Mouse (Mus musculus) brain, embryonic 14.5 days (tissue): Measurements from ENCODE around the gene Arl16. TPM values are rescaled to one million over a fixed set of nuclear protein-coding genes. Genes with fewer than 3 reads are reported as not detected.

Experiments
- DNase-seq: peaks from one replicate; pipeline ENCODE4 v3.0.0-alpha.2; 2011; ENCODE audit warnings: low read depth
- CTCF ChIP-seq: fragments of 200-500 bp; IDR thresholded peaks from 2 replicates; pipeline ENCODE4 v1.5.1; 2012; ENCODE audit warnings: inconsistent platforms, mild to moderate bottlenecking, moderate library complexity, borderline replicate concordance; ENCODE audit not compliant: insufficient read depth, insufficient read length; ENCODE audit errors: extremely low read depth
- POLR2A ChIP-seq: fragments of 200-500 bp; IDR thresholded peaks from 2 replicates; pipeline ENCODE4 v1.6.1; 2012; ENCODE audit warnings: mild to moderate bottlenecking, inconsistent platforms, borderline replicate concordance; ENCODE audit not compliant: poor library complexity, insufficient read depth, insufficient read length, severe bottlenecking; ENCODE audit errors: extremely low read depth
- polyA plus RNA-seq: library from polyadenylated mRNA; depleted of rRNA; stranded (reverse); fragments of >200 nt; gene quantifications from 2 replicates; pipeline ENCODE4 v1.2.3, GENCODE M21; 2012

Gene Arl16
- polyA plus RNA-seq, 1 experiment, result 42.4 TPM

DNA sequence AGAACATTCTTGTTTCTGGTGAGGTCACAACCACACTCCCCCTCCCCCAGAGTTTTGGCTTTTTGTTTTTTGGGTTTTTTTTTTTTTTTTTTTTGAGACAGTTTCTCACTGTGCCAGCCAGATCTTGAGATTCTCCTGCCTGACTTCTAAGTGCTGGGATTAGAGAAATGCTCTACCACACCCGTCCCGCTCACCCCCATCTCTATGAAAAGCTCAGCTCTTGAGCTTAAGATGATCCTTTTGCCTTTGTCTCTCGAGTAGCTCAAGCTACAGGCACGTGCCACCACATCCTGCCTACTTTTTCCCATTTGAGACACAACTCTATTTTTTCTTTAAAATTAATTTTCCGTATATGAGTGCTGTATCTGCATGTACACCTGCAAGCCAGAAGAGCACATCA is 3.0 kb downstream of the Arl16 start:
- TF ChIP-seq POLR2A, result no peak
- no peak for TF ChIP-seq CTCF
- no peak for DNase-seq

DNA sequence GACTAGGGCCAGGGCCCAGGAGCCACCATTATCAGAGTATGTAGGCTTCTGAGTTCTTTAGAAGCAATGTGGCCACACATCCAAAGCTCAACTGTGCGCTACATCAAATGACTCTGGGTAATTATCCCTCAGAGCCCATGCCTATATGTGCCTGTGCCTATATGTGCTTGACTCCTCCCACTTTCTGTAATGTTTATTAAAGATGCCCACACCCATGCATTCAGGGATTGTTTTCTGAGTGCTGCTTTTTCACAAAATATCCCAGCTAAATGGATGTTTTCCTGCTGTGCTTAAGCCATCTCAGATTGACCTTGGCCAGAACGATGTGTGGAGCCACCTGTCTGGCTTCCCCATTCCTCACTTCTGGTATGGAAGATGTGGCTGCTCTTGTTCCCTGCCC is 3.9 kb downstream of the Arl16 start:
- no peak for DNase-seq
- no peak for TF ChIP-seq CTCF
- TF ChIP-seq POLR2A, result no peak

DNA sequence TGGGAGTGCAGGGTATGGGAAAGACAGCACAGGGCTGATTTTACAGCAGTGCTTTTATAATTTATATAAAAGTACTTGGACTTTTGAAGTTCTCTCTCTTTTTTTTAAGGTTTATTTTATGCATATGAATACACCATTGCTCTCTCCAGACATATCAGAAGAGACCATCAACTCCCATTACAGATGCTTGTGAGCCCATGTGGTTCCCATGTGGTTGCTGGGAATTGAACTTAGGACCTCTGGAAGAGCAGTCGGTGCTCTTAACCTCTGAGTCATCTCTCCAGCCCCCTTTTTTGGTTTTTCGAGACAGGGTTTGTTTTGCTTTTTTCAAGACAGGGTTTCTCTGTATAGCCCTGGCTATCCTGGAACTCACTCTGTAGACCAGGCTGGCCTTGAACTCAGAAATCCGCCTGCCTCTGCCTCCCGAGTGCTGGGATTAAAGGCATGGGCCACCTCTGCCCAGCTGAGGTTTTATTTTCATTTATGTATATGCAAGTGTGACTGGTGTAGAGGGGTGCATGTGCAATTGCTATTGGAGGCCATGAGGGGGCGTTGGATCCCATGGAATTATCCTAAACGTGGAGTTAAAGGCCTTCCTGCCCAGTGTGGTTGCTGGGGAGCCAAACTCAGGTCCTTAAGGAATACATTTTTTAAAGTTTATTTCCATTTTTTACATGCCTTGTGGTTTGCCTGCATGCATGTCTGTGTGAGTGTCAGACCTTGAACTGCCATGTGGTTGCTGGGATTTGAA is 8.4 kb downstream of the Arl16 start:
- no peak for DNase-seq
- TF ChIP-seq CTCF, result no peak
- TF ChIP-seq POLR2A, result no peak

DNA sequence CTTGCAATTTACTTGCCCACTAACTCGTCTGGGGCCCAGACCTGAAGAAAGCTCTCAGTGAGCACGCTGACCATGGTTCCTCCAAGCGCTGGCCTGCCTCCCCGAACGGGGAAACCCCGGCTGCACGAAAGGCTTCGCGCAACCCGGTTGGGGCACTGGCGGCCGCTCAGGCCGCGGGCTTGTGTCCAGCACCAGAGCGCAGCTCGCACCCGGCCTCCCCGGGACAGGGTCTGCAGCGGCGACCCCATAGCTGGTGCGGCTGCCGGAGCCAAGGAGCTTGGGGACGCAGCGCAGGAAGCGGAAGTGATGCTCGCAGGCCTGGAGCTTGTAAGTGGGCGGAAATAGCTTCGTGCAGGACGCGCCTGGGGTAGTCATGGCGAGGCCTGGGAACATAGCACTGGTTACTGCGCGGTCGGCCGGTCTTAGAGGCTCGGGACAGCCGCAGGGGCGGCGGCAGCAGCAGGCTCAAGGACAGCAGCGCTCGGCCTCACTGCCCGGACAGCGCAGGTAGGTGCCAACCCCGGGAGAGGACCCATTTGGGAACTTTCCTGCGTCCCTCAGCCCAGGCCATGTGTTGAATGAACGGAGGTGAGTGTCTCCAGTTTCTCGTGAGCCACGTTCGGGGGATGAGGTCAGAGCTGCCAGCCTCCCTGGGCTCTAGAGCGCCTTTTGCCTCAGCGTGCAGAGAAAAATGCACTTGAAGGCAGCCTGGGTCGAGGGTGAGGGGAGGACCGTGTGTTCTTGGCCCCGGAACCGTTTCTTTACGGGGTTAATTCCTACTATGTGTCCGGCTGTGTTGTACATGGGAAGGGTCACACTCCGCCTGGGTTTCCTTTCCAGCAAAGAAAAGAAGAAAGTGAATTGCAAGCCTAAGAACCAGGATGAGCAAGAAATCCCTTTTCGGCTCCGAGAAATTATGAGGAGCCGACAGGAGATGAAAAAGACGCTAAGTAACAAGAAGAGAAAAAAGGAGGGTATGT is 9.3 kb downstream of the Arl16 start, which contains the start of the genes Oxld1 and Ccdc137:
TSS of gene Oxld1 (minus strand) at position 297 of the 980 bp plus-strand sequence.
TSS of gene Ccdc137 (plus strand) at position 344 of the 980 bp plus-strand sequence.
- DNase-seq, result peak; percentile 96
- TF ChIP-seq POLR2A, result peak; percentile 77
- no peak for TF ChIP-seq CTCF

- no peak for DNase-seq
- no peak for TF ChIP-seq CTCF
- no peak for TF ChIP-seq POLR2A
Observed at GRCm38 (mm10) chr11:120457370-120457769, 10.0 kb downstream of the Arl16 start.

GRCm38 (mm10) chr11:120455413-120455812 is 12.0 kb downstream of the Arl16 start:
- no peak for TF ChIP-seq CTCF
- no peak for DNase-seq

DNA sequence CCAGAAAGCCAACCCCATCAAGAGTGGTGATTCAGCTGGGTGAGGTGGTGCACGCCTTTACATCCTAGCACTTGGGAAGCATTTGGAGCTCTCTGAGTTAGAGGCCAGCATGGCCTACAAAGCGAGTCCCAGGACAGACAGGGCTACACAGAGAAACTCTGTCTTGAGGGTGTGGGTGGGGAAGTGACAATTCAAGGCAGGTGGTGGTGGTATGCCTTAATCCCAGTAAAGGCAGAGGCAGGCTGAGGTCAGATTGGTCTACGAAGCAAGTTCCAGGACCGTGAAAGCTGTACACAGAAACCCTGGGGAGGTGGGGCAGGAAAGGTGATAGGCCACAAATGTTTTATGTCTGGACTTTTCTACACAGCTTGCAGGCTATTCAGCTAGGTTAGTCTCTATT is 12.4 kb downstream of the Arl16 start:
- no peak for DNase-seq
- TF ChIP-seq POLR2A, result no peak
- no peak for TF ChIP-seq CTCF

GRCm38 (mm10) chr11:120453306-120453705 is 14.1 kb downstream of the Arl16 start, which contains the start of gene Pde6g:
Gene Pde6g, minus strand, starts transcription at chr11:120453500.
- DNase-seq, result no peak
- TF ChIP-seq CTCF (no peak), POLR2A (no peak)

GRCm38 (mm10) chr11:120452246-120452645 is 15.2 kb downstream of the Arl16 start:
- DNase-seq, result no peak
- TF ChIP-seq POLR2A (no peak), CTCF (no peak)

GRCm38 (mm10) chr11:120447179-120447578 is 20.2 kb downstream of the Arl16 start:
- TF ChIP-seq POLR2A (no peak), CTCF (no peak)
- DNase-seq, result no peak

GRCm38 (mm10) chr11:120445475-120445874 is 21.9 kb downstream of the Arl16 start:
- no peak for TF ChIP-seq CTCF
- no peak for TF ChIP-seq POLR2A
- no peak for DNase-seq

DNA sequence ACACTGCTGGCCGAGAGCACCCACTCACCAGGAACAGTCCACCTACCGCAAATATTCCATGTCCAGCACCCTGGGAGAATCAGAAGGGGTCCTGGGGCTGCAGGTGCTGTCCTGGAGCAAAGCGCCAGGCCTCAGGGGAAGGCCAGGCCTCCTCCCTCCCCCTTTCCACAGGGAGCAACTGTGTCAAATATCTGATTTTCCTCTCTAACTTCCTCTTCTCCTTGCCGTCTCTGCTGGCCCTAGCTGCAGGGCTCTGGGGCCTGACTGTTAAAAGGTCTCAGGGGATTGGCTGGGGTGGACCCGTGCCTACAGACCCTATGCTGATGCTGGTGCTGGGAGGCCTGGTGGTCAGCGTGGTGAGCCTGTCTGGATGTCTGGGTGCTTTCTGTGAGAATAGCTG is 23.3 kb downstream of the Arl16 start:
- no peak for DNase-seq
- TF ChIP-seq CTCF (no peak), POLR2A (no peak)

- DNase-seq, result no peak
- no peak for TF ChIP-seq CTCF
- TF ChIP-seq POLR2A, result no peak
Observed at GRCm38 (mm10) chr11:120442765-120443280, 24.6 kb downstream of the Arl16 start.
